Mouse (Mus musculus) liver, adult 2 months (tissue): Measurements from ENCODE around the gene Tmem211. TPM values are rescaled to one million over a fixed set of nuclear protein-coding genes. Genes with fewer than 3 reads are reported as not detected.

Experiments used
- DNase-seq: peaks from one replicate; pipeline ENCODE4 v3.0.0-alpha.2; 2011; ENCODE audit warnings: low read depth, low spot score; ENCODE audit errors: extremely low read depth
- H3K27ac ChIP-seq: fragments of 200-500 bp; replicated peaks from 2 replicates; pipeline ENCODE4 v1.5.1; 2012; ENCODE audit warnings: low read depth, mild to moderate bottlenecking, control low read depth, inconsistent platforms, low read length; ENCODE audit not compliant: insufficient read depth
- H3K27me3 ChIP-seq: fragments of 200-500 bp; 2 replicates; pipeline ENCODE4 v1.6.1; 2012; ENCODE audit warnings: mild to moderate bottlenecking, moderate library complexity, low read length, inconsistent platforms; ENCODE audit not compliant: control insufficient read depth, insufficient read depth
- H3K36me3 ChIP-seq: fragments of 200-500 bp; 2 replicates; pipeline ENCODE4 v1.6.1; 2012; ENCODE audit warnings: low read length, inconsistent platforms; ENCODE audit not compliant: control insufficient read depth, insufficient read depth
- H3K4me1 ChIP-seq: fragments of 200-500 bp; 2 replicates; pipeline ENCODE4 v1.6.1; 2011; ENCODE audit warnings: low read length; ENCODE audit not compliant: control insufficient read depth, insufficient read depth
- H3K4me3 ChIP-seq: fragments of 200-500 bp; 2 replicates; pipeline ENCODE4 v1.5.1; 2011; ENCODE audit warnings: low read depth, mild to moderate bottlenecking, control low read depth, low read length, moderate library complexity; ENCODE audit not compliant: insufficient read depth
- H3K79me2 ChIP-seq: fragments of 200-500 bp; 2 replicates; pipeline ENCODE4 v1.6.1; 2012; ENCODE audit warnings: inconsistent platforms, mild to moderate bottlenecking, low read length, moderate library complexity; ENCODE audit not compliant: control insufficient read depth, insufficient read depth
- H3K9ac ChIP-seq: fragments of 200-500 bp; 2 replicates; pipeline ENCODE4 v1.6.1; 2012; ENCODE audit warnings: low read depth, mild to moderate bottlenecking, control low read depth, inconsistent platforms, low read length
- CTCF ChIP-seq: fragments of 200-500 bp; IDR thresholded peaks from 2 replicates; pipeline ENCODE4 v1.5.1; 2011; ENCODE audit warnings: low read depth, low read length, control low read depth
- POLR2A ChIP-seq: fragments of 200-500 bp; IDR thresholded peaks from 2 replicates; pipeline ENCODE4 v1.6.1; 2011; ENCODE audit warnings: low read length, control low read depth; ENCODE audit not compliant: insufficient read depth; ENCODE audit errors: extremely low read depth
- WGBS: fragments of 180-500 bp; shearing (Covaris S2); methylation state at CpG from one replicate; pipeline ENCODE4 v1.1.7; 2018; 5-methylcytosine and 5-hydroxymethylcytosine counted together
- polyA plus RNA-seq: library from polyadenylated mRNA; depleted of rRNA; stranded (reverse); fragments of >200 nt; gene quantifications from 2 replicates; pipeline ENCODE4 v1.2.3, GENCODE M21; 2012
- total RNA-seq: library from RNA; depleted of rRNA; stranded (reverse); fragments of >200 nt; gene quantifications from 2 replicates; pipeline ENCODE4 v1.2.3, GENCODE M21; 2014

The Tmem211 gene
- total and polyA plus RNA-seq, 2 experiments = not detected

- no peaks in the 10 kb centered on the region for H3K27me3 ChIP-seq
- no peak overlapping the region for H3K9ac ChIP-seq
- DNase-seq = no peak
- H3K4me3 ChIP-seq = no peak overlapping the region
- H3K4me1 ChIP-seq = peaks cover 2% of the 10 kb centered on the region; the same call in 1 of the 2 replicates
- TF ChIP-seq POLR2A (no peak), CTCF (no peak)
- no peak overlapping the region for H3K27ac ChIP-seq
- 0 out of 2 replicates have a peak, but pooled peaks cover 4% of the 10 kb centered on the region for H3K36me3 ChIP-seq
- 85% methylated on average over 14 of the region's 14 CpGs for WGBS
- peaks cover 9% of the 10 kb centered on the region; the same call in 1 of the 2 replicates for H3K79me2 ChIP-seq
Observed at GRCm38 (mm10) chr5:113191901-113192300, 34.8 kb upstream of the Tmem211 start.

DNA sequence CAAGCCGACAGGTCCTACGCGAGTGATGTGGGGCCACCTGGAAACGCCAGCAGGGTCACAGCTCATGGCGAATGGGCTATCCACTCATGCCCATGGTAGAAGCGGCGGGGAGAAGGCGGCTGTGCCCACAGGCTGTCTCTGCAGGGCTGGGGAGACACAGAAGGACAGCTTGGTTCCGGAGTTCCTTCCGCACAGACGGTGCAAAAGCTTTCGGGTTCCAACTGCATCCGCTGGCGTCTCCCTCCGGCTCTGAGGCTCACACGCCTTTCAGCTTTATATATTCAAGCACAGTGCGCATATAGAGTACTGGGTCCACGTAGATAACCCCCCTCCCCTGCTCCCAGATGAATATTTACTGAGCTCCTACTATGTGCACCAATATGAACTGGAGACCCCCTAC lies 32.9 kb upstream of the Tmem211 start:
- H3K4me1 ChIP-seq = peaks cover 2% of the 10 kb centered on the region; the same call in 1 of the 2 replicates
- peaks cover 23% of the 10 kb centered on the region; the same call in 1 of the 2 replicates for H3K79me2 ChIP-seq
- DNase-seq = no peak
- 95% methylated on average over 18 of the region's 18 CpGs for WGBS
- no peaks in the 10 kb centered on the region for H3K27me3 ChIP-seq
- TF ChIP-seq CTCF (no peak), POLR2A (no peak)
- no peaks in the 10 kb centered on the region for H3K36me3 ChIP-seq
- peak overlapping the region; percentile 36; the same call in 1 of the 2 replicates for H3K4me3 ChIP-seq
- no peak overlapping the region; the same call in 1 of the 2 replicates for H3K9ac ChIP-seq
- no peak overlapping the region for H3K27ac ChIP-seq

DNA sequence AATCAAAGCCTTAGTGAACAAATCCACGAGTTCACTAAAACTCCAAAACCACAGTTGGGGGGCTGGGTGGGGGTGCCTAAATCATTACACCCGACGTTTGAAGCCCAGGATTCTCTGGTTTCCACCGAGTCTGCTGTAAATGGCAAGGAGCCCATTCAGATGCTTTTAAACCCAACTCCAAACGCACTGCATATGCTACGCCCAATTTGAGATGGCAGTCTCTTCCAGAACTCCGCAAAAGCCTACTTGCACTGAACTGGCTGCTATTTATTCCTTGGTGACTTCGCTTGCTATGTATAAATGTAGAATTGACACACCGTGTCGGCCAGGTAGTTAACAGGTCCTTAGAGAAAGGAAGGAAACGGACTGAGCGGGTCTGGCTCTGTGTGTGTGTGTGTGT lies 31.3 kb upstream of the Tmem211 start:
- no peak overlapping the region for H3K27ac ChIP-seq
- TF ChIP-seq CTCF = no peak
- no peaks in the 10 kb centered on the region for H3K27me3 ChIP-seq
- no peak overlapping the region for H3K9ac ChIP-seq
- no peak overlapping the region for H3K4me3 ChIP-seq
- H3K79me2 ChIP-seq = peaks cover 23% of the 10 kb centered on the region; the same call in 1 of the 2 replicates
- DNase-seq = no peak
- 90% methylated on average over 12 of the region's 12 CpGs for WGBS
- H3K4me1 ChIP-seq = peaks cover 8% of the 10 kb centered on the region; the same call in 1 of the 2 replicates
- no peaks in the 10 kb centered on the region for H3K36me3 ChIP-seq

DNA sequence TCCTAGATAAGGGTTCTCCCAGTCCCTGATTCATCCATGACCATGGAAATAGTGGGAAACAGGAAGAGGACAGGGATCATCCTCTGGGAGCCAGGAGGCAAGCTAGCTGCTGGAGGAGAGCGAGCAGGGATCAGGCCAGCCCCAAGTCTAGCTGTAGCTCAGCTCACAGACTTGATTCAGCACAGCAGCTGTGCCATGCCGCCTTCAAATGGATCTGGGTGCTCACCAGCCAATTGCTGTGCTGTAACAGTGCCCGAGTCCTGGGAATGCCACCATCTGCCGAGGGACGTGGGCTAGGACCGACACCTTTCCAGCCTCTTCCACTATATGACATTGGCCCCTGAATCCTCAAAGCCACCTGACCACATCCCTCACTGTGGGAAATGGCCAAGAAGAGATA lies 30.8 kb upstream of the Tmem211 start:
- DNase-seq = no peak
- H3K27ac ChIP-seq = no peak overlapping the region
- no peaks in the 10 kb centered on the region for H3K27me3 ChIP-seq
- TF ChIP-seq CTCF (no peak), POLR2A (no peak)
- H3K36me3 ChIP-seq = no peaks in the 10 kb centered on the region
- peaks cover 23% of the 10 kb centered on the region; the same call in 1 of the 2 replicates for H3K79me2 ChIP-seq
- peaks cover 8% of the 10 kb centered on the region; the same call in 1 of the 2 replicates for H3K4me1 ChIP-seq
- 93% methylated on average over 6 of the region's 6 CpGs for WGBS
- no peak overlapping the region for H3K9ac ChIP-seq
- no peak overlapping the region for H3K4me3 ChIP-seq

- H3K36me3 ChIP-seq = no peaks in the 10 kb centered on the region
- H3K27me3 ChIP-seq = no peaks in the 10 kb centered on the region
- no peak overlapping the region for H3K9ac ChIP-seq
- peak overlapping the region; percentile 71 for H3K27ac ChIP-seq
- no peak for DNase-seq
- H3K4me3 ChIP-seq = no peak overlapping the region
- TF ChIP-seq CTCF = no peak
- WGBS = 66% methylated on average over 9 of the region's 9 CpGs
- H3K79me2 ChIP-seq = peaks cover 26% of the 10 kb centered on the region; the same call in 1 of the 2 replicates
- H3K4me1 ChIP-seq = peaks cover 8% of the 10 kb centered on the region; the same call in 1 of the 2 replicates
Observed at GRCm38 (mm10) chr5:113196916-113197794, 29.6 kb upstream of the Tmem211 start.
